Mouse (Mus musculus) MN1 (cell line): ENCODE measurements around the gene Mansc4.

Experiments used
- DNase-seq: peaks from one replicate; pipeline ENCODE4 v3.0.0-alpha.2; 2016; ENCODE audit warnings: low spot score

Gene Mansc4

GRCm38 (mm10) chr6:147076878-147077277, 10.0 kb downstream of the Mansc4 start:
- DNase-seq: no peak

- peak; percentile 18 for DNase-seq
These were observed 10.9 kb downstream of the Mansc4 start for GRCm38 (mm10) chr6:147075808-147076387.

DNA sequence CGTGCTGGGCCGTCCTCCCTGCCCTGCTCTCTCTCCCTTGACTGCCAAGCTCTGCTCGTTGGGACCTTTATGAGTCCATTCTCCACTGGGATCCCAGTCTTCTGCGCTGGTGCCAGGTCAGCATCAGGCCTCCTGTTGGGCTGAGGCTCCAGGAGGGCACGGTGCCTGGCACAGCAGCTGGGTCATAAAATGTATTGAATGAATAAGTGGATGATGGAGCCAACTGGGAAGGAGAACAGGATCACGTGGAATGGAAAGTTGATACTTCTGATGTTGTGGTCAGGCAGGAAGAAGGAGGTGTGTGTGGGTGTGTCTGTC, 21.9 kb downstream of the Mansc4 start:
- DNase-seq: no peak

DNA sequence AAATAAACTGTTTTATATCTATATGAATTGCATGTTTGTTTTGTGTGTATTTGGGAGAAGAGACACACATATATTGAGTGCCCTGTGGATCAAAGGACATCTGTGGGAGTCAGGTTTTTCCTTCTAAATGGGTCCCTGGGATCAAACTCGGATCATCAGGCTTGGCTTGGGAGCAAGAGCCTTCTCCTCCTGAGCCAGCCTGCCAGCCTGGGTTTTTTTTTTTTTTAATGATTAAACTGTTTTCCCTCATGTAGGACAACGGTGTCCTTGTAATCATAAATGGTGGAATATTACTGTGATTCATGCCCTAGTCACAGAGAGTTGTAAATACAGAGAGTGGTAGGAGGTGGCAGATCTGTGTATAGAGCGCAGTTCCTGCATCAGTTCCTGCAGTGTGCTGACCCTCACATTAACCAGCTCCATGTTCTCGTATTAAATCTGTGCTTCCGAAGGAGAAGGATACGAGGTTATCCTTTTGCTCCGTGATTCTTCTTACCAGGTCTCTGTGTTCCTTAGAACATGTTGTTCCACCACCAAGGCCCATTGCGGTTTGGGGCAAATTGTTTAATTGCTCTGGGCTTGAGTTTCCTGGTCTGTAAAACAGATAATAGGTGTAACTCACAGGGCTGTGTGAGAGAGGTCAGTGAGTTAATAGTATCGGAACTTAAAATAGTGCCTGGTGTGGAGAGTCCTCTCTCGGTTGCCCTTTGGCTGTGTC, 22.4 kb downstream of the Mansc4 start:
- DNase-seq: no peak

- no peak for DNase-seq
These were observed 24.1 kb downstream of the Mansc4 start for GRCm38 (mm10) chr6:147062694-147063093.

GRCm38 (mm10) chr6:147062034-147062433, 24.8 kb downstream of the Mansc4 start:
- no peak for DNase-seq

GRCm38 (mm10) chr6:147061630-147062029, 25.2 kb downstream of the Mansc4 start:
- no peak for DNase-seq

- no peak for DNase-seq
These were observed 27.5 kb downstream of the Mansc4 start for GRCm38 (mm10) chr6:147059326-147059725.

DNA sequence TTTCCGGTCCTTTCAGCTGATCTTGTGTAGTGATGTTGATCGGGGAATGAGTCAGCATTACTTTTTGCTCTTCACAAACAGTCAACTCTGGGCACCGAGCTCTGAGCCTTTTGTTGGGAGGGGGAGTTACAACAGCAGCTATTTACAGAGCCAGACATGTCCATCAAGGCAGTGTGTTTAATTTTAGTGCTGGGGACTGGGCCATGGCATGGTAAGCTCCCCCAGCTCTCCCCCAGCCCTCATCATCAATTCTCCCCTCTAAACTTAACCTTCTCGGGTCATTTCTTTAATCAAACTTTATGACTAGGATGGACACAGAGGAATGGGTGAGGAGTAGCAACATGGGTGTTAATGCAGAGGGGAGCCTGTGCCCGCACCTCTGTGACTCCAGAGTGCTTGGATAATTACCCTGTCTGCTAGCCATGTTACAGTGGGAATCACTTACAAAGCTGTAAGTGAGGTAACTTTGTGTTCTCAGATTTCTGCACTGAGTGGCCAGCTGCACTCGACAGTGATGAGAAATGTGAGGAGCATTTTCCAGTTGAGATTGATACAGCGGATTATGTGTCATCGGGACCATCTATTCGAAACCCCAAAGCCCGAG, 31.4 kb downstream of the Mansc4 start:
- no peak for DNase-seq

DNA sequence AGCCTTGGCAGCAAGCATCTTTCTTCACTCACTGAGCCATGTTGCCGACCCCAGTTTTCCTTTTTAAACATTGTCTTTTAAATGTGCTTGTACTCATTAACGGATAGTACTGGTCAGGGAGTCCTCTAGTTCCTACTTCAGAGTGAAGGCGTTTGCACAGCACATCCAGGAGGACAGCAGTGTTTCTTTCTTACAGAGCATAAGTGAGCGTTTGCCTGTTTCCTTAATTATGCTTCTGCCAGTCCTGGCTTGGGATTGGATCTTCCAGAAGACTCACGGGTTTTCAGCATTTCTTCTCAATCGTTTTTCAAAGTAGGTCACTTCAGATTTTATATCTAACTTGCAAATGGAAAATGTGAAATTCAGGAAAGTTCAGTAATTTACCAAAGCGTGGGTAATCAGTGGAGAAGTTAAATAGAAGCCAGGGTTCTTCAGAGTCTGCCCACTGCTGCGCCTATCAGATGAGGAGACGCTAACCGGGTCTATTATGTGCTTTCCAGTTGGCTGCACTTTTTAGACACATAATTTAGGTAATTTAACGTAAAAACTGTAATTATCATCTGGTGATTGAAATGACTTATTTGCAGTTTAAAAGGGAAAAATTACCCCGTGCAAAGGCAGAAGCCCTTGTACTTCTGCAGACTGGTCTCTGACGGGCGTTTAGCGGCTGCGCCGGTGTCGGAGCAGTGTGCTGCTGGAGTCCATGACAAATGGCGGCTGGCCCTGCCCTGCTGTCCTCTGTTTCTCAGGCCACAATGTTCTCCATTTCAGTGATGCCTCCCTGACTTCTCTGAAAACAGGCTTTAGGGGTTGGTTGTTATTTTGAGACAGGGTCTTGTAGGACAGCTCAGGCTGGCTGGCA, 32.8 kb downstream of the Mansc4 start:
- DNase-seq: no peak

GRCm38 (mm10) chr6:147052440-147052839, 34.4 kb downstream of the Mansc4 start:
- DNase-seq: no peak

DNA sequence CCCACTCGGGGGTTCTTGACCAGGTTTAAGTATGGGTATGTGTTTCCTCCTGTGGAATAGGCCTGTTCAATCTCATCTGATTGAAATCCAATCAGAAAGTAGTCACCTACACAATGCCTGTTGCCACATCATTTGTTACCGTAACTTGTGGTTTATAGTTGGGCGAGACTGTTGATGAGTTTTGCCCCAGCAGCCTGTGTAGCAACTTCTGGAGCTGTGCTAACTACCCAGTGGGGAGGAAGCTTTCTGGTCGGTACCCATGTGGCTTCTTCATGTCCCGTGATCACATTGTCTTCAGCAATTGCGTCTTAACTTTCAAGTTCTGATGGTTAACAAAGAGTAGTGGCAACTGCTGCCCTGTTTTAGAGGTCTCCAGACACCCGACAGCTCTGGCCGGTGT, 35.2 kb downstream of the Mansc4 start:
- no peak for DNase-seq

DNA sequence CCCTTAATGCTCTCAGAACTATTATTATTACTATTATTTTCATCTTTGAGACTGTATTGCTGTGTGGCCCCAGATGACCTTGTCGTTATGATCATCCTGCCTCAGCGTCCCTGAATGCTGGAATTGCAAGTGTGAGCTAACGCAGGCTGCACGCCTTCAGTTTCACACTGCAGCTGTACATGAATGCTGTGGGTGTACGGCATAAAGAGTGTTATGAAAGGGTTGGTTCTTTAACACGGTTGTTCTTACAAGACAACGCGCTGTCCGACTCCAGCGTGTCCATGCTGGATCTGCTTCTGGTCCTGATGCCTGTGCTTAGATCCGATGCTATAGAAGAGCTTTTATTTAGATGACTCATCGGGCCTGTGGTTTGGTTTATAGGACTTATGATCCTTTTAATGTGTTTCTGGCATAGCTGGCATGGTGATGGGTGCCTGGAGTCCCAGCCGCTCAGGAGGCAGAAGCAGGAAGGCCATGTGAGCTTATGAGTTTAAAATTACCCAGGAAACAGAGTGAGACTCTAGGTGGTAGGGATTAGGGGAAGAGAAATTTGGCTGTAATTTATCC, 37.5 kb downstream of the Mansc4 start:
- DNase-seq: peak; percentile 35

DNA sequence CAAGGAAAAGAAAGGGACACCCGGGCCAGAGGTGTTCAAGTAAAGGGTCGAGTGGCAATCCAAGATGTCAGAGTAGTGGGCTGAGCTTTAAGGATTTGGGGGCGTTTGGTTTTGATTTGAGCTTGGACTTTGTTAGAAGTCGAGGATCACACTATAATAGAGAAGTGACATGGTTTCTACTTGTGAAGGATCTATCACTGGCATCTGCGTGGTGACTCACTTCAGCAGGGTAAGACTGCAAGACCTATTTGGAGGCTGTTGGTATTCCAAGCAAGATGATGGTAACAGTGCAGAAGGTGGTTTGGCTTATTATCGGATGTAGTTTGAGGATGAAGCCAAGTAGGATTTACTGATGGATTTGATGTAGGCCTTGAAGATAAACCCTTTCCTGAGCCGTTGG, 43.2 kb downstream of the Mansc4 start:
- peak; percentile 25 for DNase-seq

DNA sequence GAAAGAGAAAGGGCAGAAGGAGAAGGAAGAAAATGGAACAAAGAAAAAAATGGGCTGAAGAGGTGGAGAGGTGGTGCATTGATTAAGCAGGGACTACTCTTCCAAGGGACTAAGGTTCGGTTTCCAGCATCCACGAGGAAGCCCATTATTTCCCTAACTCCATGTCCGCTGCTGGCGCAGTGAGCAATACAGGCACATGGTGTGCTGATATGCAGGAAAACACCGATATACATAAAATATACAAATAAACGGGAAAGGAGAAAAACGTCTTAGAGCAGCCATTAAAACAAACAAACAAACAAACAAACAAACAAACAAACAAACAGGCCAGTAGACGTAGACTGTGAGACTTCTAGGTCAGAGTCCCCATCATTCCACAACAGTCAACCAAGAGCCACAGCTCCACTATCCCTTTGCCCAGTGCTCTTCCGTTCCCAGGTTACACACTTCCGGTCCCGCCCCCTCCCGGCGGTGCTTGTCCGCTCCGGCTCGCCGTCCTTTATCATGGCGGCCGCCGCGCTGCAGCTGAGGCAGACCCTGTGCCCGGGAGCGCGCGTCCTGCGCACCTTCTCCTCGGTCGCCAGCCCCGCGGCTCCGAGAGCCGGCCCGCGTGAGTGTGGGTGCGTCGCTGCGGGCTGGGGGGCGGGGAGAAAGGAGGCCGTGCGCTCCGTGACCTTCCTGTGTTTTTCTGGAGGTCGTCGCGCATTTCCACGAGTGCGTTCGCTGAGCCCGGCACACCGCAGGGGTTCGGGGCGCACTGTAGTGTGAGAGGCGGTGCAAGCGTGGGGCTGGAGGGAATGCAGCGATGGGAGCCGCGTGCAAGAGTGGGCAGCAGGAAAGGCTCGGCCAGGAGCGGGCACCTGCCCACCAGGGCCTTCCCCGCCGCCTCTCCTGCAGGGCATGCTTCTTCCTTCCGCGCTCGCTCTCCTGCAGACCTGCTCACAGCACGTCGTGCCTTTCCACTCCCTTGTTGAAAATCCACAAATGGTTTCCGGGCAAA, 44.2 kb downstream of the Mansc4 start, which contains the start of gene Mrps35:
Gene Mrps35 (plus strand): TSS at position 474 of the 1,000 bp plus-strand sequence.
- peak; percentile 90 for DNase-seq

DNA sequence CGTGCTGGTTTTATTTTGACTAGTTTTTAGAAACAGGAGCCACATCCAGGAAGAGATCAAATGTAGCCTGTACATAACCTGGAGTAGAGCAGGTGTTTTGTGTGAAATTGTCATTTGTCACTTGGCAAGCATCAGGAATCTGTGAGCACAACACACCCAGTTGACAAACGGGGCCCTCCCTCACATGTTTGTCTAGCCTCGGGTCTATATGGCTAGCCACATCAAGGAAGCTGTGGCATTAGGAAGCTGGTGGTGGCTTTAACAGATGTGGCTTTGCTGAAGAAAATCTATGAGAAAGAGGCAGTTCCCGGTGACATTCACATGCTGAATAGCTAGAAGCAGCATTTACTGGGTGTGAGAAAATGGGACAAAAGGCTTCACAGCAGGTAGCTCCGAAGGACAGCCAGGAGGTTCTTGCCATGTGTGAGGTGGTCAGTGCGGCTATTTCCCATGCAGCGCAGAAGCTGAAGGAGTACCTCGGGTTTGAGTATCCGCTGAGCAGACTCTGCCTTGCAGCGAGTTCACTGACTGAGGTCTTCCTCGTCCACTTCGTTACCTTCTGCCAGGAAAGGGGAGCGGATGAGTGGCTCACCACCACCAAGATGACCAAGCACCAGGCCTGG, 54.4 kb downstream of the Mansc4 start, which contains the start of gene Rep15:
Gene Rep15 (plus strand): TSS at position 282 of the 623 bp plus-strand sequence.
- no peak for DNase-seq

- DNase-seq: no peak
These were observed 56.5 kb downstream of the Mansc4 start for GRCm38 (mm10) chr6:147030096-147030885.

GRCm38 (mm10) chr6:147029591-147029990, 57.2 kb downstream of the Mansc4 start:
- no peak for DNase-seq

GRCm38 (mm10) chr6:147028396-147028795, 58.4 kb downstream of the Mansc4 start:
- no peak for DNase-seq
